Mouse (Mus musculus) heart, embryonic 15.5 days (tissue): ENCODE measurements around the gene Prlr. TPM values are rescaled to one million over a fixed set of nuclear protein-coding genes. Genes with fewer than 3 reads are reported as not detected.

Experiments used
- ATAC-seq: fragments of 200-750 bp; cut with Nextera tagmentation; replicated peaks from 2 replicates; pipeline ENCODE4 v1.8.0; 2017; ENCODE audit warnings: low read depth, moderate TSS enrichment; ENCODE audit not compliant: insufficient number of reproducible peaks, insufficient read depth, low FRiP score
- H3K27ac ChIP-seq: fragments of 300-500 bp; sonication (generic); 2 replicates; pipeline ENCODE4 v1.5.1; 2015; ENCODE audit warnings: mild to moderate bottlenecking, inconsistent platforms
- H3K27me3 ChIP-seq: fragments of 300-500 bp; sonication (generic); 2 replicates; pipeline ENCODE4 v1.6.1; 2015; ENCODE audit warnings: inconsistent platforms
- H3K36me3 ChIP-seq: fragments of 300-500 bp; sonication (generic); 2 replicates; pipeline ENCODE4 v1.6.1; 2015; ENCODE audit warnings: mild to moderate bottlenecking, inconsistent platforms
- H3K4me1 ChIP-seq: fragments of 300-500 bp; sonication (generic); replicated peaks from 2 replicates; pipeline ENCODE4 v1.6.1; 2015; ENCODE audit warnings: inconsistent platforms
- H3K4me2 ChIP-seq: fragments of 300-500 bp; sonication (generic); 2 replicates; pipeline ENCODE4 v1.6.1; 2015; ENCODE audit warnings: inconsistent platforms, mild to moderate bottlenecking, moderate library complexity
- H3K4me3 ChIP-seq: fragments of 300-500 bp; sonication (generic); 2 replicates; pipeline ENCODE4 v1.5.1; 2015; ENCODE audit warnings: mild to moderate bottlenecking, inconsistent platforms
- H3K9ac ChIP-seq: fragments of 300-500 bp; sonication (generic); 2 replicates; pipeline ENCODE4 v1.6.1; 2015; ENCODE audit warnings: mild to moderate bottlenecking, inconsistent platforms
- H3K9me3 ChIP-seq: fragments of 300-500 bp; sonication (generic); replicated peaks from 2 replicates; pipeline ENCODE4 v1.6.1; 2016; ENCODE audit warnings: inconsistent platforms
- WGBS: fragments of 180-500 bp; shearing (Covaris S2); methylation state at CpG from one replicate; pipeline ENCODE4 v1.1.7; 2015; ENCODE audit warnings: mixed read lengths; 5-methylcytosine and 5-hydroxymethylcytosine counted together
- polyA plus RNA-seq: library from polyadenylated mRNA; unstranded; fragments of >200 nt; fragmentation: Nextera tagmentation; extraction: Ambion mirVana; gene quantifications from 2 replicates; pipeline ENCODE4 v1.2.1, GENCODE M21; 2015

Prlr gene
- polyA plus RNA-seq, 1 experiment from 2014 or later = 1.9 TPM

GRCm38 (mm10) chr15:10236812-10237211 lies 59.8 kb downstream of the Prlr start:
- no peak overlapping the region for H3K4me3 ChIP-seq
- WGBS = 82% methylated on average over 3 of the region's 3 CpGs

GRCm38 (mm10) chr15:10238454-10238853 lies 61.4 kb downstream of the Prlr start:
- Histone ChIP-seq H3K4me1 (no peaks in the 10 kb centered on the region), H3K36me3 (no peaks in the 10 kb centered on the region), H3K4me3 (no peak overlapping the region), H3K9ac (no peak overlapping the region), H3K27me3 (no peaks in the 10 kb centered on the region), H3K27ac (no peak overlapping the region), H3K4me2 (no peak overlapping the region), H3K9me3 (no peaks in the 10 kb centered on the region)
- 87% methylated on average over 8 of the region's 8 CpGs for WGBS
- ATAC-seq = no peak

More at GRCm38 (mm10) chr15:10236812-10237211, 59.8 kb downstream of the Prlr start:
- Histone ChIP-seq H3K9ac (no peak overlapping the region), H3K27ac (no peak overlapping the region), H3K4me1 (no peaks in the 10 kb centered on the region), H3K9me3 (no peaks in the 10 kb centered on the region), H3K36me3 (no peaks in the 10 kb centered on the region), H3K4me2 (no peak overlapping the region), H3K27me3 (no peaks in the 10 kb centered on the region)
- no peak for ATAC-seq

- H3K4me2 ChIP-seq = no peak overlapping the region
- H3K27me3 ChIP-seq = no peaks in the 10 kb centered on the region
- H3K9ac ChIP-seq = no peak overlapping the region
- H3K36me3 ChIP-seq = no peaks in the 10 kb centered on the region
- H3K9me3 ChIP-seq = no peaks in the 10 kb centered on the region
- H3K27ac ChIP-seq = no peak overlapping the region
- WGBS = 78% methylated on average over 5 of the region's 5 CpGs
- H3K4me1 ChIP-seq = no peaks in the 10 kb centered on the region
- H3K4me3 ChIP-seq = no peak overlapping the region
- ATAC-seq = no peak
These were observed 63.3 kb downstream of the Prlr start for GRCm38 (mm10) chr15:10240228-10240795.

GRCm38 (mm10) chr15:10242250-10242649 lies 65.2 kb downstream of the Prlr start:
- Histone ChIP-seq H3K36me3 (no peaks in the 10 kb centered on the region), H3K27ac (no peak overlapping the region), H3K4me2 (no peak overlapping the region), H3K27me3 (no peaks in the 10 kb centered on the region), H3K4me1 (no peaks in the 10 kb centered on the region), H3K9me3 (no peaks in the 10 kb centered on the region), H3K4me3 (no peak overlapping the region), H3K9ac (no peak overlapping the region)
- ATAC-seq = no peak

GRCm38 (mm10) chr15:10249285-10249684 lies 72.2 kb downstream of the Prlr start:
- Histone ChIP-seq H3K4me3 (no peak overlapping the region), H3K9me3 (no peaks in the 10 kb centered on the region), H3K36me3 (no peaks in the 10 kb centered on the region), H3K27ac (no peak overlapping the region), H3K4me1 (no peaks in the 10 kb centered on the region), H3K9ac (no peak overlapping the region), H3K27me3 (no peaks in the 10 kb centered on the region), H3K4me2 (no peak overlapping the region)
- no peak for ATAC-seq
- WGBS = 77% methylated on average over 4 of the region's 4 CpGs

GRCm38 (mm10) chr15:10250784-10251183 lies 73.7 kb downstream of the Prlr start:
- ATAC-seq = no peak
- Histone ChIP-seq H3K27ac (no peak overlapping the region), H3K9me3 (no peaks in the 10 kb centered on the region), H3K36me3 (no peaks in the 10 kb centered on the region), H3K9ac (no peak overlapping the region), H3K4me1 (no peaks in the 10 kb centered on the region), H3K27me3 (no peaks in the 10 kb centered on the region), H3K4me3 (no peak overlapping the region), H3K4me2 (no peak overlapping the region)
- WGBS = 60% methylated on average over 6 of the region's 6 CpGs

- no peak overlapping the region for H3K27ac ChIP-seq
- WGBS = 45% methylated on average over 1 of the region's 1 CpGs
These were observed 75.5 kb downstream of the Prlr start for GRCm38 (mm10) chr15:10252526-10252925.

GRCm38 (mm10) chr15:10262219-10262618 lies 85.2 kb downstream of the Prlr start:
- H3K27me3 ChIP-seq = no peaks in the 10 kb centered on the region
- WGBS = 96% methylated on average over 2 of the region's 2 CpGs
- H3K4me3 ChIP-seq = no peak overlapping the region
- H3K27ac ChIP-seq = no peak overlapping the region
- no peak for ATAC-seq
- H3K9ac ChIP-seq = no peak overlapping the region
- H3K36me3 ChIP-seq = no peaks in the 10 kb centered on the region
- H3K4me2 ChIP-seq = no peak overlapping the region
- no peaks in the 10 kb centered on the region for H3K4me1 ChIP-seq
- no peaks in the 10 kb centered on the region for H3K9me3 ChIP-seq

More at GRCm38 (mm10) chr15:10252526-10252925, 75.5 kb downstream of the Prlr start:
- H3K4me2 ChIP-seq = no peak overlapping the region
- H3K4me1 ChIP-seq = no peaks in the 10 kb centered on the region
- ATAC-seq = no peak
- H3K9me3 ChIP-seq = no peaks in the 10 kb centered on the region
- no peak overlapping the region for H3K9ac ChIP-seq
- H3K36me3 ChIP-seq = no peaks in the 10 kb centered on the region
- H3K4me3 ChIP-seq = no peak overlapping the region
- no peaks in the 10 kb centered on the region for H3K27me3 ChIP-seq

- no peak overlapping the region for H3K27ac ChIP-seq
- H3K36me3 ChIP-seq = no peaks in the 10 kb centered on the region
- no peak overlapping the region for H3K4me3 ChIP-seq
- H3K4me2 ChIP-seq = no peak overlapping the region
- H3K4me1 ChIP-seq = no peaks in the 10 kb centered on the region
- WGBS = 84% methylated on average over 1 of the region's 1 CpGs
- H3K27me3 ChIP-seq = no peaks in the 10 kb centered on the region
- H3K9me3 ChIP-seq = no peaks in the 10 kb centered on the region
- no peak for ATAC-seq
- H3K9ac ChIP-seq = no peak overlapping the region
These were observed 85.6 kb downstream of the Prlr start for GRCm38 (mm10) chr15:10262641-10263040.

- Histone ChIP-seq H3K27ac (no peak overlapping the region), H3K27me3 (no peaks in the 10 kb centered on the region), H3K9ac (no peak overlapping the region), H3K4me2 (no peak overlapping the region), H3K4me1 (no peaks in the 10 kb centered on the region), H3K36me3 (no peaks in the 10 kb centered on the region), H3K9me3 (no peaks in the 10 kb centered on the region), H3K4me3 (no peak overlapping the region)
- ATAC-seq = no peak
- WGBS = 64% methylated on average over 3 of the region's 3 CpGs
These were observed 86.4 kb downstream of the Prlr start for GRCm38 (mm10) chr15:10263420-10263819.

- Histone ChIP-seq H3K9me3 (no peaks in the 10 kb centered on the region), H3K9ac (no peak overlapping the region), H3K27me3 (no peaks in the 10 kb centered on the region), H3K36me3 (no peaks in the 10 kb centered on the region), H3K27ac (no peak overlapping the region), H3K4me1 (no peaks in the 10 kb centered on the region), H3K4me3 (no peak overlapping the region), H3K4me2 (no peak overlapping the region)
- 79% methylated on average over 5 of the region's 5 CpGs for WGBS
- ATAC-seq = no peak
These were observed 87.8 kb downstream of the Prlr start for GRCm38 (mm10) chr15:10264885-10265284.

- no peak overlapping the region for H3K4me3 ChIP-seq
- no peaks in the 10 kb centered on the region for H3K9me3 ChIP-seq
- no peak overlapping the region for H3K9ac ChIP-seq
- H3K27ac ChIP-seq = no peak overlapping the region
- no peaks in the 10 kb centered on the region for H3K36me3 ChIP-seq
- no peak overlapping the region for H3K4me2 ChIP-seq
- H3K27me3 ChIP-seq = no peaks in the 10 kb centered on the region
- 51% methylated on average over 3 of the region's 3 CpGs for WGBS
- no peaks in the 10 kb centered on the region for H3K4me1 ChIP-seq
- ATAC-seq = no peak
These were observed 90.2 kb downstream of the Prlr start for GRCm38 (mm10) chr15:10267251-10267650.
